Mouse (Mus musculus) cortical plate, adult 2 months (tissue): ENCODE measurements around the gene Il7r.

ENCODE experiments used
- CTCF ChIP-seq: fragments of 200-500 bp; IDR thresholded peaks from 2 replicates; pipeline ENCODE4 v1.5.1; 2011; ENCODE audit warnings: mild to moderate bottlenecking, control low read depth, low read length; ENCODE audit not compliant: insufficient read depth; ENCODE audit errors: extremely low read depth
- POLR2A ChIP-seq: fragments of 200-500 bp; IDR thresholded peaks from 2 replicates; pipeline ENCODE4 v1.6.1; 2011; ENCODE audit warnings: mild to moderate bottlenecking, low read length, control low read depth; ENCODE audit not compliant: insufficient read depth; ENCODE audit errors: extremely low read depth

GRCm38 (mm10) chr15:9523059-9523458 lies 6.9 kb downstream of the Il7r start:
- TF ChIP-seq CTCF (no peak), POLR2A (no peak)
